Mouse (Mus musculus) embryonic facial prominence, embryonic 14.5 days (tissue): ENCODE results near the gene 1700113H08Rik. TPM values are rescaled to one million over a fixed set of nuclear protein-coding genes. Genes with fewer than 3 reads are reported as not detected.

Experiments used
- ATAC-seq: fragments of 200-750 bp; cut with Nextera tagmentation; 2 replicates; pipeline ENCODE4 v1.8.0; 2017; ENCODE audit warnings: low read depth, moderate number of reproducible peaks, moderate TSS enrichment
- DNase-seq: peaks from one replicate; pipeline ENCODE4 v3.0.0-alpha.2; 2015; ENCODE audit warnings: low spot score
- H3K27ac ChIP-seq: fragments of 300-500 bp; sonication (generic); replicated peaks from 2 replicates; pipeline ENCODE4 v1.5.1; 2014; ENCODE audit warnings: low read depth, mild to moderate bottlenecking, low read length, moderate library complexity
- H3K27me3 ChIP-seq: fragments of 300-500 bp; sonication (generic); replicated peaks from 2 replicates; pipeline ENCODE4 v1.6.1; 2014; ENCODE audit warnings: low read length; ENCODE audit not compliant: control insufficient read depth, insufficient read depth
- H3K36me3 ChIP-seq: fragments of 300-500 bp; sonication (generic); 2 replicates; pipeline ENCODE4 v1.6.1; 2014; ENCODE audit warnings: low read length, mixed read lengths; ENCODE audit not compliant: control insufficient read depth, insufficient read depth
- H3K4me1 ChIP-seq: fragments of 300-500 bp; sonication (generic); 2 replicates; pipeline ENCODE4 v1.6.1; 2014; ENCODE audit warnings: antibody characterized with exemption, low read length; ENCODE audit not compliant: control insufficient read depth, insufficient read depth
- H3K4me2 ChIP-seq: fragments of 300-500 bp; sonication (generic); 2 replicates; pipeline ENCODE4 v1.6.1; 2014; ENCODE audit warnings: low read depth, mild to moderate bottlenecking, low read length, moderate library complexity, mixed read lengths
- H3K4me3 ChIP-seq: fragments of 300-500 bp; sonication (generic); 2 replicates; pipeline ENCODE4 v1.5.1; 2014; ENCODE audit warnings: low read depth, mild to moderate bottlenecking, low read length
- H3K9ac ChIP-seq: fragments of 300-500 bp; sonication (generic); 2 replicates; pipeline ENCODE4 v1.6.1; 2014; ENCODE audit warnings: low read depth, mild to moderate bottlenecking, low read length, moderate library complexity, mixed read lengths
- H3K9me3 ChIP-seq: fragments of 300-500 bp; sonication (generic); 2 replicates; pipeline ENCODE4 v1.6.1; 2016; ENCODE audit warnings: low read length; ENCODE audit not compliant: control insufficient read depth
- WGBS: fragments of 180-500 bp; shearing (Covaris S2); extraction: QIAGEN DNeasy Blood & Tissue Kit; methylation state at CpG from one replicate; pipeline ENCODE4 v1.1.7; 2014; 5-methylcytosine and 5-hydroxymethylcytosine counted together
- polyA plus RNA-seq: library from polyadenylated mRNA; unstranded; fragments of >200 nt; fragmentation: Nextera tagmentation; extraction: Ambion mirVana; gene quantifications from 2 replicates; pipeline ENCODE4 v1.2.1, GENCODE M21; 2014

The 1700113H08Rik gene
- polyA plus RNA-seq, 1 experiment from 2014 or later = 0.14 TPM

DNA sequence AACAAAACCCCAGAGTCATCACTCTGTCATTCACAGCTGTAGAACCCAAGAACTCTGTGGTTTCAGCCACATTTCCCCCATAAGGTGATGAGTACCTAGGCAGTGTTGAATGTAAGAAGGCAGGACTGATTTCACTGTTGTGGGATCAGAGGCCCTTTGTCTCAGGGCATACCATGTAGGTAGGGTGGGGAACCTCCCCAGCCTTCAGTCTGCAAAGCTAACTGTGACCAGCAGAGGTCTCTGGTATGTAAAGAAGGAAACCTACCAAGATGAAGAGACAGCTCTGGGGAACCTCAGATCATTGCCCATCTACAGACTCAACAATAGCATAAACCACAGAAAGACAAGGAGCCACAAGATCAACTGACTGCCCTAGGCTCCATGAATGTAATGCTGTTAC, 36.4 kb downstream of the 1700113H08Rik start:
- peak; percentile 72 for ATAC-seq
- H3K27me3 ChIP-seq = no peaks in the 10 kb centered on the region
- H3K9me3 ChIP-seq = no peaks in the 10 kb centered on the region
- H3K4me2 ChIP-seq = no peak overlapping the region
- H3K27ac ChIP-seq = no peak overlapping the region
- H3K4me3 ChIP-seq = no peak overlapping the region
- peak; percentile 57 for DNase-seq
- H3K9ac ChIP-seq = no peak overlapping the region
- peaks cover 3% of the 10 kb centered on the region; the same call in 1 of the 2 replicates for H3K4me1 ChIP-seq
- H3K36me3 ChIP-seq = no peaks in the 10 kb centered on the region

DNA sequence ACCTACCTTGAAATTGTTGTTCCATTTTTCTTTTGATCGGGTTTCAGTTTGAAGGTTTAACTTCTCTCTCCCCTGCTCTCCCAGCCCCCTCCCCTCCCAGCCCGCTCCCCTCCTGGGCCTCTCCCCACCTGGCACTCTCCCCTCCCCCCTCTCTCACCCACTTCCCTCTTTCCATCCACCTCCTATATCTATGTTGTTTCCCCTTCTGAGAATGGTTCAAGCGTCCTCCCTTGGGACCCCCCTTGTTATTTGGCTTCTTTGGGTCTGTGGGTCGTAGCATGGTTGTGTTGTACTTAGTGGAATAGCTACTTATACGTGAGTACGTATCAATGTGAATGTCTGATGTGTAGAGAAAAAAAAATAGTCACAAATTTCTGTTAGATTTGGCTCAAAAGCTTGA, 40.9 kb downstream of the 1700113H08Rik start:
- DNase-seq = no peak
- Histone ChIP-seq H3K27ac (no peak overlapping the region), H3K4me1 (peaks cover 11% of the 10 kb centered on the region), H3K4me3 (no peak overlapping the region), H3K4me2 (no peak overlapping the region), H3K27me3 (no peaks in the 10 kb centered on the region), H3K9me3 (no peaks in the 10 kb centered on the region), H3K9ac (no peak overlapping the region), H3K36me3 (no peaks in the 10 kb centered on the region)
- 40% methylated on average over 6 of the region's 6 CpGs for WGBS
- ATAC-seq = no peak

DNA sequence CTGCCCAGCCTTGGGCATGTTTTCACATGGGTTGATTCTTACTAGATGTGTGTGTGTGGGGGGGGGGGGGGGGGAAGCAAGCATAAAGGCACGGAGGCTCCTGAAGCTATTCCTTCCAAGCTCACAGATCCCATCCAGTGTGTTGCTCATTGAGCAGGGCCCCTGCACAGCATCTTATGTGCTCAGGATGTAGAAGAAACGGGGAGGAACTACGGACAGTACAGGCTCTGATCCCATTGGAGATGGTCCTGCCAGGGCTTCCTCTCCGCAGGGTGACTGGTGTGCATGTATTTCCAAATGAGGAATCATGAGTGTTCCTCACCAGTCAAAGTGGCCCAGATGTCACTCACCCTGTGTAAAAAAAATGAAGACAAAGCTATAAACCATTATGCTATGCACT, 42.8 kb downstream of the 1700113H08Rik start:
- WGBS = 65% methylated on average over 4 of the region's 4 CpGs
- Histone ChIP-seq H3K27ac (no peak overlapping the region), H3K27me3 (no peaks in the 10 kb centered on the region), H3K9me3 (no peaks in the 10 kb centered on the region), H3K4me1 (peaks cover 11% of the 10 kb centered on the region), H3K4me3 (no peak overlapping the region), H3K4me2 (no peak overlapping the region), H3K9ac (no peak overlapping the region), H3K36me3 (no peaks in the 10 kb centered on the region)
- DNase-seq = no peak
- ATAC-seq = no peak

DNA sequence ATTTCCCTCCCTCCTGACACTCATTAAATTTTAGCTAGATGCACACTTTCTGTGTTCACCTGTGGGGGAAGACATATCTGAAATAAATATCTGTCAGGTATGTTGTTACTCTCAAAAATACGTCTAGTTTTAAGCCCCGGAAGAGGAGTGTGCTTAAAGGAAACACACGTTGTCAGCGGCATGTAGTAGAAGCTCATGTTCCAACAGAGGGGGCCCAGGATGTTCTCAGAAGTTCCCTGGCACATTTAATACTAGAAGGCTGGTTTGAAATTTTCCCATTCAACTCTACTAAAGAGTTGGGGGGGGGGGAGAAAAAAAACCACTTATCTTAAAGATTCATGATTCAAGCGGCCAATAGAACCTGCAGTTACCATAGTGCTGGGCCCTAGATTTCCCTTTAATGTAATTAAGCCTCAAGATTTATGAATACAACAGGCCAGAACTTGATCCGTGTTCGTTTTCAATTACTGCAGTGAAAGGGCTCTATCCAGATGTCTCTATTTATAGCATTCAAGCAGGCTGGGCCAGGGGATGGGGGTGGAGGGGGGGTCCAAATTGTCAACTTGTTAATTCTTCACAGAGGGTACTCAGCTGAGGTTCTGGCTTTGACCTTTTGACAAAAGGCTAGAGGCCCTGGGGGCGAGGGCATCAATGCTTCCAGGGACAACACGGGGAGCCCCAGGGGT, 43.6 kb downstream of the 1700113H08Rik start:
- DNase-seq (peak; percentile 79), ATAC-seq (peak; percentile 90)
- no peaks in the 10 kb centered on the region for H3K36me3 ChIP-seq
- H3K27ac ChIP-seq = peak overlapping the region; percentile 15; the same call in 1 of the 2 replicates
- no peak overlapping the region for H3K9ac ChIP-seq
- H3K4me2 ChIP-seq = no peak overlapping the region
- H3K27me3 ChIP-seq = no peaks in the 10 kb centered on the region
- peaks cover 11% of the 10 kb centered on the region for H3K4me1 ChIP-seq
- no peaks in the 10 kb centered on the region for H3K9me3 ChIP-seq
- H3K4me3 ChIP-seq = no peak overlapping the region
- WGBS = 14% methylated on average over 9 of the region's 9 CpGs

DNA sequence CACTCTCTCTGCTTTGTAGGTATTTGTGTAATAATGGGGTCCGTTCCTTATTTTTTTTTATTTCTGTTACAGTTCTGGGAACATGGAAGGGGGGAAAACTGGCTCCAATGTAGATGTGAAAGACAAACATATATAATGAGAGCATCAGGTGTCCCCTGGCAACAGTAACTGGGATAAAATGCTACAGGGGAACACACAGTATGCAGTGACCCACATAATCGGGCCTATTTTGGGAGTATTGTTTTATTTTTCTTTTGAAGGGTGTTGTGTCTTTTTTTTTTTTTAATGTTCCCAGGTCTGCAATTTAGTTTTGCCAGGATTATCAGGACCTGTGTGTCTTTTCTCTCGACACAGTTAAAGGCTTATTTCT, 44.1 kb downstream of the 1700113H08Rik start:
- DNase-seq (no peak), ATAC-seq (peak; percentile 27; the same call in 1 of the 2 replicates)
- Histone ChIP-seq H3K27ac (0 out of 2 replicates have a peak overlapping the region, but pooled peaks have one; percentile 15), H3K4me2 (no peak overlapping the region), H3K9ac (no peak overlapping the region), H3K27me3 (no peaks in the 10 kb centered on the region), H3K9me3 (no peaks in the 10 kb centered on the region), H3K4me1 (peaks cover 11% of the 10 kb centered on the region), H3K36me3 (no peaks in the 10 kb centered on the region), H3K4me3 (no peak overlapping the region)
- 19% methylated on average over 3 of the region's 3 CpGs for WGBS

DNA sequence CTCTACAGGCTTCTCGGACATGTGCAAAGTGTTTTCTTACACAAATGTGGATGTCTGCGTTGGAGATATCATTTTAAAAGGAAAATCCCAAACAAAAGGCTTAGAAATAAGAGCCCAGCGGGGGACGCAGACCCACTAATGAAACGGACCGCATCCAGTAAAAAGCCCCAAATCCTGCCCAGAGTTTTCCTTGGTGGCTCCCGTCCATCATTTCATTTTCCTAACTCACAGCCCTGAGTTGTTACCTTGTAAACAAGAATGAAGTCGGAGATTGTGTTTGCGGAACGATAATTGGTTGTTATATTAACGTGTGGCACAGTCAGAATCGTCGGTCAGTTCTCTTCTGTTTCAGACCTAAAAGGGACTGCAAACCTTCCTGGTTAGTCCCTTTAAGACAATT, 44.6 kb downstream of the 1700113H08Rik start:
- peaks cover 11% of the 10 kb centered on the region for H3K4me1 ChIP-seq
- no peaks in the 10 kb centered on the region for H3K9me3 ChIP-seq
- DNase-seq (no peak), ATAC-seq (no peak)
- no peak overlapping the region for H3K4me2 ChIP-seq
- WGBS = 47% methylated on average over 13 of the region's 13 CpGs
- no peaks in the 10 kb centered on the region for H3K36me3 ChIP-seq
- no peak overlapping the region for H3K27ac ChIP-seq
- H3K9ac ChIP-seq = no peak overlapping the region
- no peak overlapping the region for H3K4me3 ChIP-seq
- no peaks in the 10 kb centered on the region for H3K27me3 ChIP-seq

- no peak for ATAC-seq
- WGBS = 67% methylated on average over 8 of the region's 8 CpGs
- Histone ChIP-seq H3K27ac (no peak overlapping the region), H3K9ac (no peak overlapping the region), H3K36me3 (no peaks in the 10 kb centered on the region), H3K27me3 (no peaks in the 10 kb centered on the region), H3K9me3 (no peaks in the 10 kb centered on the region), H3K4me2 (no peak overlapping the region), H3K4me1 (peaks cover 10% of the 10 kb centered on the region), H3K4me3 (no peak overlapping the region)
- DNase-seq = no peak
Measured at GRCm38 (mm10) chr10:87103286-87103685, 45.4 kb downstream of the 1700113H08Rik start.

DNA sequence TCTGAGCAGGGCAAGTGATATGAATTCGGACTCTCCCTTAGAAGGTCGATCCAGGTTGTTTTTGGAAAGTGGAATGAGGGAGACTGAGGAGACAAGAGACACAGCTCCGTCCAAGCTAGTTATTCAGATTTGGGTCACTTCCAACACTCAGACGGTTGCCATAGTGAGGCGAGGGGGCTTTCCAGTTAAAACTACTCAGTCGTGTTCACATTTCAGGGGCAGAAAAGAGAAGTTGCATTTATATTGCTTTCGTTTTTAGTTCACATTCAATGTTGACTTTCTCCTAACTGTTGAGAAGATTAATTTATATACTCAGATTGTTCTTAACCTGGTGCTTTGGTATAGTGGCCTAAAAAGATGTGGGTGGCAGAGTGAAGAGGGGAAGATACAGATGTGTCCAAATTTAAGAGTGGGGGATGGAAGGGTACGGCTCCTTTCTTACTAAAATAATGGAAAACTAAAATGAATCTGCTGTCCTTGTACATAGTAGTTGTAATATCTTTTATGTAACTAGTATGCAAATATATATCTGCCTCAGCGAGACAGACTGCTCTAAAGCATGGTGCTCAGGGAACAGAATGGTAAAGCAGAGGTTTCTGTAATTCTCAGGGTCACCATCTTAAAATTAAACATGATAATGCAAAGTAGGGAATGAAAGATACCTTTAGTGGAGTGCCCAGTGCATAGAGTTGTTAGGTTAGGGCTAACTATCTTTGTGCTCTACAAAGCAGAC, 49.9 kb downstream of the 1700113H08Rik start:
- no peaks in the 10 kb centered on the region for H3K9me3 ChIP-seq
- H3K27me3 ChIP-seq = no peaks in the 10 kb centered on the region
- no peak overlapping the region for H3K4me2 ChIP-seq
- no peak for DNase-seq
- ATAC-seq = no peak
- WGBS = 76% methylated on average over 9 of the region's 9 CpGs
- no peak overlapping the region for H3K27ac ChIP-seq
- no peaks in the 10 kb centered on the region for H3K36me3 ChIP-seq
- no peak overlapping the region for H3K9ac ChIP-seq
- no peak overlapping the region for H3K4me3 ChIP-seq
- no peaks in the 10 kb centered on the region for H3K4me1 ChIP-seq

GRCm38 (mm10) chr10:87108333-87108732, 50.5 kb downstream of the 1700113H08Rik start:
- 85% methylated on average over 6 of the region's 6 CpGs for WGBS

More at GRCm38 (mm10) chr10:87108333-87108732, 50.5 kb downstream of the 1700113H08Rik start:
- H3K9me3 ChIP-seq = no peaks in the 10 kb centered on the region
- no peaks in the 10 kb centered on the region for H3K4me1 ChIP-seq
- ATAC-seq (no peak), DNase-seq (no peak)
- no peak overlapping the region for H3K4me3 ChIP-seq
- no peak overlapping the region for H3K4me2 ChIP-seq
- no peaks in the 10 kb centered on the region for H3K36me3 ChIP-seq
- no peaks in the 10 kb centered on the region for H3K27me3 ChIP-seq
- no peak overlapping the region for H3K9ac ChIP-seq
- H3K27ac ChIP-seq = no peak overlapping the region
